Comparison of ENCODE assay signal across 16 mouse cellular contexts in the genomic region with DNA sequence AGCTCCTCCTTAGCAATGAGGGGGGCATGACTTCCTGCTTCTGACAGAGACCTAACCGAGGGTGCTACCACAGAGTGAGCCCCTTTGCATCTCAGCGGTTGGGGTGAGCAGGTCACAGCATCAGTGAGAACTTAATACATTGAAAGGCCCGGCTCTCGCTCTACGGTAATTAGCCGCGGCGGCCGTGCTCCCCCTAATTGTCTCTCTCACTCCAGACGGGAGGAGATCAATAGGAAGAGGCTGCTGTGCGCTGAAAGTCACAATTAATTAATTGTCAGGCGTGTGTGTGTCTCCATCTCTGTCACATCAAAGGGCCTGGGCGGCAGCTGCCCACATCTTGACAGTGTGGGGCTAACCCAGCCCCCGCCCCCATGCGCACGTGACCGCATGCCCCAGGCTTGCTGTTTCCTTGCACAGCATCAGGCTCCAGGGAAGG. TPM values are rescaled to one million over a fixed set of nuclear protein-coding genes. Genes with fewer than 3 reads are reported as not detected.
DNase-seq lines count a peak whose midpoint lies in the region; ATAC-seq and TF ChIP-seq lines count a peak whose summit lies in the region.
"Had no signal": no experiment of that assay in that cellular context is flagged by ENCODE, and none has a peak within 500 bp of the region (broad histone marks: within the 10 kb centered on the region; RNA-seq: fewer than 3 reads in every experiment).

No protein-coding gene starts in this region.

- H3K4me1 ChIP-seq in embryonic facial prominence, embryonic 13.5 days, result peaks cover 8% of the 10 kb centered on the region; the same call in 1 of the 2 replicates
- H3K4me1 ChIP-seq in hindbrain, embryonic 10.5 days (replicated peaks), result peaks cover 38% of the 10 kb centered on the region
- peaks cover 34% of the 10 kb centered on the region for H3K4me1 ChIP-seq in midbrain, embryonic 12.5 days
- H3K4me1 ChIP-seq in kidney, embryonic 16.5 days (ENCODE audit: insufficient read depth, low read length), result no peaks in the 10 kb centered on the region
- no peaks in the 10 kb centered on the region for H3K4me1 ChIP-seq in stomach, postnatal 0 days (replicated peaks; ENCODE audit: control insufficient read depth, insufficient read depth)
- H3K4me1 ChIP-seq: intestine, embryonic 15.5 days; stomach, embryonic 15.5 days had no signal

- H3K4me2 ChIP-seq in embryonic facial prominence, embryonic 13.5 days, result 0 out of 2 replicates have a peak overlapping the region, but pooled peaks have one; percentile 2
- H3K4me2 ChIP-seq in midbrain, embryonic 12.5 days (replicated peaks), result peak overlapping the region; percentile 40
- H3K4me2 ChIP-seq in kidney, embryonic 16.5 days (replicated peaks; ENCODE audit: low read depth, low read length), result no peak overlapping the region
- H3K4me2 ChIP-seq in stomach, postnatal 0 days (replicated peaks; ENCODE audit: low read depth), result no peak overlapping the region
- H3K4me2 ChIP-seq: intestine, embryonic 15.5 days; stomach, embryonic 15.5 days had no signal

- H3K9ac ChIP-seq in embryonic facial prominence, embryonic 13.5 days, result no peak overlapping the region
- H3K9ac ChIP-seq in midbrain, embryonic 12.5 days (replicated peaks), result no peak overlapping the region
- no peak overlapping the region for H3K9ac ChIP-seq in kidney, embryonic 16.5 days (replicated peaks; ENCODE audit: low read length)
- H3K9ac ChIP-seq in stomach, postnatal 0 days (ENCODE audit: low read length), result no peak overlapping the region
- H3K9ac ChIP-seq: intestine, embryonic 15.5 days; liver, embryonic 14.5 days; stomach, embryonic 15.5 days had no signal

- ATAC-seq in embryonic facial prominence, embryonic 13.5 days (ENCODE audit: insufficient number of reproducible peaks, insufficient read depth, low FRiP score, low TSS enrichment, low read depth), result no peak
- ATAC-seq in midbrain, embryonic 12.5 days (ENCODE audit: low FRiP score, low read depth), result peak; percentile 77
- ATAC-seq in kidney, embryonic 16.5 days (ENCODE audit: low FRiP score, low TSS enrichment), result no peak
- no peak for ATAC-seq in stomach, postnatal 0 days (ENCODE audit: low FRiP score, low TSS enrichment)
- ATAC-seq: intestine, embryonic 15.5 days had no signal

- no peaks in the 10 kb centered on the region for H3K36me3 ChIP-seq in embryonic facial prominence, embryonic 13.5 days
- no peaks in the 10 kb centered on the region for H3K36me3 ChIP-seq in hindbrain, embryonic 10.5 days
- no peaks in the 10 kb centered on the region for H3K36me3 ChIP-seq in midbrain, embryonic 12.5 days
- H3K36me3 ChIP-seq in kidney, embryonic 16.5 days (ENCODE audit: insufficient read depth, low read length), result no peaks in the 10 kb centered on the region
- no peaks in the 10 kb centered on the region for H3K36me3 ChIP-seq in stomach, postnatal 0 days (ENCODE audit: control insufficient read depth, insufficient read depth, low read length)
- H3K36me3 ChIP-seq: intestine, embryonic 15.5 days; stomach, embryonic 15.5 days had no signal

- no peaks in the 10 kb centered on the region for H3K9me3 ChIP-seq in embryonic facial prominence, embryonic 13.5 days
- H3K9me3 ChIP-seq in hindbrain, embryonic 10.5 days, result no peaks in the 10 kb centered on the region
- no peaks in the 10 kb centered on the region for H3K9me3 ChIP-seq in midbrain, embryonic 12.5 days
- H3K9me3 ChIP-seq in kidney, embryonic 16.5 days (ENCODE audit: low read length), result no peaks in the 10 kb centered on the region
- H3K9me3 ChIP-seq in stomach, postnatal 0 days (ENCODE audit: control insufficient read depth, low read length), result no peaks in the 10 kb centered on the region
- H3K9me3 ChIP-seq: intestine, embryonic 15.5 days; stomach, embryonic 15.5 days had no signal

- no peak for TF ChIP-seq EP300 in stomach, postnatal 0 days (optimal IDR thresholded peaks at IDR 0.05)

- no peak for TF ChIP-seq CTCF in stomach, postnatal 0 days (IDR thresholded peaks at IDR 0.05; ENCODE audit: low read depth)

- peak; percentile 56 for DNase-seq in hindbrain, embryonic 10.5 days (ENCODE audit: low spot score)
- no peak for DNase-seq in cerebellum, adult 18-20 months
- no peak for DNase-seq in stomach, postnatal 0 days (ENCODE audit: low spot score)
- DNase-seq in gastrocnemius, postnatal 4 days (ENCODE audit: low spot score in 2 of 2), result no peak
- DNase-seq: adrenal gland, postnatal 36 days; cerebellum, adult 2 months; right cerebral cortex, postnatal 4 days had no signal

- peaks cover 66% of the 10 kb centered on the region for H3K27me3 ChIP-seq in embryonic facial prominence, embryonic 13.5 days
- H3K27me3 ChIP-seq in hindbrain, embryonic 10.5 days (ENCODE audit: insufficient read depth, poor library complexity, severe bottlenecking), result peaks cover 70% of the 10 kb centered on the region
- peaks cover 83% of the 10 kb centered on the region for H3K27me3 ChIP-seq in midbrain, embryonic 12.5 days
- H3K27me3 ChIP-seq in kidney, embryonic 16.5 days (ENCODE audit: insufficient read depth, low read length), result peaks cover 61% of the 10 kb centered on the region
- H3K27me3 ChIP-seq in stomach, postnatal 0 days (ENCODE audit: control insufficient read depth, insufficient read depth, low read length), result no peaks in the 10 kb centered on the region

- 3% methylated on average over 17 of the region's 17 CpGs for WGBS in embryonic facial prominence, embryonic 13.5 days
- WGBS in hindbrain, embryonic 10.5 days, result 2% methylated on average over 17 of the region's 17 CpGs
- WGBS in midbrain, embryonic 12.5 days, result 3% methylated on average over 17 of the region's 17 CpGs
- WGBS in kidney, embryonic 16.5 days, result 4% methylated on average over 17 of the region's 17 CpGs
- WGBS in stomach, postnatal 0 days, result 16% methylated on average over 17 of the region's 17 CpGs

- no peak overlapping the region for H3K27ac ChIP-seq in embryonic facial prominence, embryonic 13.5 days
- H3K27ac ChIP-seq in hindbrain, embryonic 10.5 days, result peak overlapping the region; percentile 30; the same call in 1 of the 2 replicates
- peak overlapping the region; percentile 81 for H3K27ac ChIP-seq in midbrain, embryonic 12.5 days (replicated peaks)
- H3K27ac ChIP-seq in kidney, embryonic 16.5 days (ENCODE audit: low read length), result no peak overlapping the region
- H3K27ac ChIP-seq in stomach, postnatal 0 days (replicated peaks), result no peak overlapping the region
- H3K27ac ChIP-seq: intestine, embryonic 15.5 days; liver, embryonic 14.5 days; macrophage; stomach, embryonic 15.5 days had no signal

- H3K4me3 ChIP-seq in embryonic facial prominence, embryonic 13.5 days, result no peak overlapping the region
- peak overlapping the region; percentile 14 for H3K4me3 ChIP-seq in hindbrain, embryonic 10.5 days
- no peak overlapping the region for H3K4me3 ChIP-seq in midbrain, embryonic 12.5 days
- H3K4me3 ChIP-seq in kidney, embryonic 16.5 days (ENCODE audit: low read length), result no peak overlapping the region
- no peak overlapping the region for H3K4me3 ChIP-seq in stomach, postnatal 0 days (ENCODE audit: low read depth, low read length)
- H3K4me3 ChIP-seq: intestine, embryonic 15.5 days; stomach, embryonic 15.5 days had no signal

RNA-seq across cellular contexts. Expression of gene C1qa, which starts 12.6 kb away (rescaled TPM):
- 18.3 and 19.8 TPM in 2 replicates for polyA plus RNA-seq in embryonic facial prominence, embryonic 13.5 days (2015; fragmentation: Nextera tagmentation; extraction: Ambion mirVana)
- polyA plus RNA-seq in hindbrain, embryonic 10.5 days (2016; fragmentation: Nextera tagmentation; extraction: Ambion mirVana), result 4.8 and 10.8 TPM in 2 replicates
- polyA plus RNA-seq in midbrain, embryonic 12.5 days (2016; fragmentation: Nextera tagmentation; extraction: Ambion mirVana), result 16.3 and 17.0 TPM in 2 replicates
- polyA plus RNA-seq in kidney, embryonic 16.5 days (2015; fragmentation: Nextera tagmentation; extraction: Ambion mirVana), result 21.9 and 26.4 TPM in 2 replicates
- 49.7 and 53.0 TPM in 2 replicates for polyA plus RNA-seq in stomach, postnatal 0 days (2015; fragmentation: Nextera tagmentation; extraction: Ambion mirVana)
- 10 to 100 TPM; 32.4 to 36.3 TPM for total RNA-seq in gastrocnemius, postnatal 4 days (2021)

RNA-seq across cellular contexts. Expression of gene C1qc, which starts 18.4 kb away (rescaled TPM):
- polyA plus RNA-seq in embryonic facial prominence, embryonic 13.5 days (2015; fragmentation: Nextera tagmentation; extraction: Ambion mirVana), result 15.8 and 17.9 TPM in 2 replicates
- 7.5 and 18.5 TPM in 2 replicates for polyA plus RNA-seq in hindbrain, embryonic 10.5 days (2016; fragmentation: Nextera tagmentation; extraction: Ambion mirVana)
- polyA plus RNA-seq in midbrain, embryonic 12.5 days (2016; fragmentation: Nextera tagmentation; extraction: Ambion mirVana), result 17.3 and 23.9 TPM in 2 replicates
- polyA plus RNA-seq in kidney, embryonic 16.5 days (2015; fragmentation: Nextera tagmentation; extraction: Ambion mirVana), result 14.7 and 17.9 TPM in 2 replicates
- polyA plus RNA-seq in stomach, postnatal 0 days (2015; fragmentation: Nextera tagmentation; extraction: Ambion mirVana), result 48.6 and 49.4 TPM in 2 replicates
- total RNA-seq in gastrocnemius, postnatal 4 days (2021), result 10 to 100 TPM; 32.7 to 33.5 TPM

RNA-seq across cellular contexts. Expression of gene C1qb, which starts 25.2 kb away (rescaled TPM):
- polyA plus RNA-seq in embryonic facial prominence, embryonic 13.5 days (2015; fragmentation: Nextera tagmentation; extraction: Ambion mirVana), result 38.0 and 40.2 TPM in 2 replicates
- polyA plus RNA-seq in hindbrain, embryonic 10.5 days (2016; fragmentation: Nextera tagmentation; extraction: Ambion mirVana), result 23.4 and 38.4 TPM in 2 replicates
- 30.2 and 38.4 TPM in 2 replicates for polyA plus RNA-seq in midbrain, embryonic 12.5 days (2016; fragmentation: Nextera tagmentation; extraction: Ambion mirVana)
- polyA plus RNA-seq in kidney, embryonic 16.5 days (2015; fragmentation: Nextera tagmentation; extraction: Ambion mirVana), result 40.1 and 44.3 TPM in 2 replicates
- 79.6 and 80.6 TPM in 2 replicates for polyA plus RNA-seq in stomach, postnatal 0 days (2015; fragmentation: Nextera tagmentation; extraction: Ambion mirVana)
- 10 to 100 TPM; 33.7 to 39.4 TPM for total RNA-seq in gastrocnemius, postnatal 4 days (2021)

RNA-seq across cellular contexts. Expression of gene Epha8, which starts 45.4 kb away (rescaled TPM):
- polyA plus RNA-seq in embryonic facial prominence, embryonic 13.5 days (2015; fragmentation: Nextera tagmentation; extraction: Ambion mirVana), result 0.88 and 1.4 TPM in 2 replicates
- 2.4 and 4.6 TPM in 2 replicates for polyA plus RNA-seq in hindbrain, embryonic 10.5 days (2016; fragmentation: Nextera tagmentation; extraction: Ambion mirVana)
- 10.9 and 11.6 TPM in 2 replicates for polyA plus RNA-seq in midbrain, embryonic 12.5 days (2016; fragmentation: Nextera tagmentation; extraction: Ambion mirVana)
- polyA plus RNA-seq in kidney, embryonic 16.5 days (2015; fragmentation: Nextera tagmentation; extraction: Ambion mirVana), result 0.06 and 0.50 TPM in 2 replicates
- polyA plus RNA-seq in stomach, postnatal 0 days (2015; fragmentation: Nextera tagmentation; extraction: Ambion mirVana), result 0.11 and 0.16 TPM in 2 replicates
- total RNA-seq in gastrocnemius, postnatal 4 days (2021), result under 1 TPM; 0.08 to 0.10 TPM
- total RNA-seq: gastrocnemius, adult 18-20 months had no signal
- polyA plus RNA-seq: heart, embryonic 14.5 days; macrophage had no signal

Comparison
In these comparisons a context has a peak if more than half of its experiments do, and no peak if none do; other contexts are left out.
1. H3K27ac ChIP-seq: peak in hindbrain, embryonic 10.5 days (single experiment) and midbrain, embryonic 12.5 days (single experiment); none in embryonic facial prominence, embryonic 13.5 days (single experiment), kidney, embryonic 16.5 days (single experiment) and stomach, postnatal 0 days (single experiment).
2. H3K4me2 ChIP-seq: peak in embryonic facial prominence, embryonic 13.5 days (single experiment) and midbrain, embryonic 12.5 days (single experiment); none in kidney, embryonic 16.5 days (single experiment) and stomach, postnatal 0 days (single experiment).